Mouse (Mus musculus) intestine, embryonic 14.5 days (tissue): ENCODE measurements at regions not wholly inside any gene's neighbourhood (a gene's known extent, or its start where the extent isn't known, plus 50 kb on each side); places are given as distances from the start of the nearest gene placed in this dataset.

ENCODE experiments used
- ATAC-seq: fragments of 200-750 bp; cut with Nextera tagmentation; replicated peaks from 2 replicates; pipeline ENCODE4 v1.8.0; 2017; ENCODE audit warnings: low read depth, moderate number of reproducible peaks, moderate TSS enrichment, moderate library complexity; ENCODE audit not compliant: low FRiP score, low TSS enrichment
- DNase-seq: peaks from one replicate; pipeline ENCODE4 v3.0.0-alpha.2; 2018; ENCODE audit warnings: low spot score
- H3K27ac ChIP-seq: fragments of 300-500 bp; sonication (generic); 2 replicates; pipeline ENCODE4 v1.5.1; 2014; ENCODE audit warnings: low read depth, mild to moderate bottlenecking, control low read depth
- H3K27me3 ChIP-seq: fragments of 300-500 bp; sonication (generic); replicated peaks from 2 replicates; pipeline ENCODE4 v1.6.1; 2014; ENCODE audit warnings: low read length, control low read depth; ENCODE audit not compliant: control insufficient read depth, insufficient read depth
- H3K36me3 ChIP-seq: fragments of 300-500 bp; sonication (generic); 2 replicates; pipeline ENCODE4 v1.6.1; 2014; ENCODE audit warnings: low read length, control low read depth; ENCODE audit not compliant: control insufficient read depth, insufficient read depth
- H3K4me1 ChIP-seq: fragments of 300-500 bp; sonication (generic); replicated peaks from 2 replicates; pipeline ENCODE4 v1.6.1; 2014; ENCODE audit warnings: low read length, control low read depth, mixed read lengths; ENCODE audit not compliant: control insufficient read depth, insufficient read depth
- H3K4me2 ChIP-seq: fragments of 300-500 bp; sonication (generic); 2 replicates; pipeline ENCODE4 v1.6.1; 2014; ENCODE audit warnings: low read length
- H3K4me3 ChIP-seq: fragments of 300-500 bp; sonication (generic); 2 replicates; pipeline ENCODE4 v1.5.1; 2014; ENCODE audit warnings: low read depth, low read length, control low read depth, mixed read lengths
- H3K9ac ChIP-seq: fragments of 300-500 bp; sonication (generic); 2 replicates; pipeline ENCODE4 v1.6.1; 2014; ENCODE audit warnings: mild to moderate bottlenecking, low read length
- H3K9me3 ChIP-seq: fragments of 300-500 bp; sonication (generic); 2 replicates; pipeline ENCODE4 v1.6.1; 2016; ENCODE audit warnings: low read length, control low read depth; ENCODE audit not compliant: control insufficient read depth
- WGBS: fragments of 180-500 bp; shearing (Covaris S2); extraction: QIAGEN DNeasy Blood & Tissue Kit; methylation state at CpG from one replicate; pipeline ENCODE4 v1.1.7; 2014; 5-methylcytosine and 5-hydroxymethylcytosine counted together

GRCm38 (mm10) chr9:120804760-120805294, 124.2 kb upstream of the Ctnnb1 start:
- ATAC-seq: 0 out of 2 replicates have a peak, but pooled peaks have one; percentile 46
- H3K9ac ChIP-seq: no peak overlapping the region
- peaks cover 9% of the 10 kb centered on the region for H3K4me1 ChIP-seq
- no peak overlapping the region for H3K4me3 ChIP-seq
- DNase-seq: no peak
- no peaks in the 10 kb centered on the region for H3K27me3 ChIP-seq
- 18% methylated on average over 10 of the region's 10 CpGs for WGBS
- H3K4me2 ChIP-seq: no peak overlapping the region
- no peaks in the 10 kb centered on the region for H3K9me3 ChIP-seq
- peak overlapping the region; percentile 8; the same call in 1 of the 2 replicates for H3K27ac ChIP-seq
- no peaks in the 10 kb centered on the region for H3K36me3 ChIP-seq

- H3K27ac ChIP-seq: no peak overlapping the region
Observed at GRCm38 (mm10) chr9:120808741-120809425, 120.1 kb upstream of the Ctnnb1 start.

GRCm38 (mm10) chr9:120811522-120811921, 117.5 kb upstream of the Ctnnb1 start:
- Histone ChIP-seq H3K9ac (no peak overlapping the region), H3K4me2 (no peak overlapping the region), H3K36me3 (no peaks in the 10 kb centered on the region), H3K4me1 (peaks cover 8% of the 10 kb centered on the region), H3K27ac (no peak overlapping the region), H3K27me3 (no peaks in the 10 kb centered on the region), H3K9me3 (no peaks in the 10 kb centered on the region), H3K4me3 (no peak overlapping the region)
- ATAC-seq (no peak), DNase-seq (no peak)
- 77% methylated on average over 3 of the region's 3 CpGs for WGBS

More at GRCm38 (mm10) chr9:120808741-120809425, 120.1 kb upstream of the Ctnnb1 start:
- no peak overlapping the region for H3K9ac ChIP-seq
- no peaks in the 10 kb centered on the region for H3K27me3 ChIP-seq
- no peaks in the 10 kb centered on the region for H3K36me3 ChIP-seq
- no peak overlapping the region for H3K4me3 ChIP-seq
- H3K9me3 ChIP-seq: no peaks in the 10 kb centered on the region
- H3K4me1 ChIP-seq: peaks cover 17% of the 10 kb centered on the region
- no peak overlapping the region for H3K4me2 ChIP-seq
- 58% methylated on average over 4 of the region's 4 CpGs for WGBS
- DNase-seq: no peak
- no peak for ATAC-seq

GRCm38 (mm10) chr9:120812667-120813210, 116.3 kb upstream of the Ctnnb1 start:
- Histone ChIP-seq H3K4me2 (peak overlapping the region; percentile 30), H3K4me3 (no peak overlapping the region)
- DNase-seq: no peak

GRCm38 (mm10) chr9:120814286-120814685, 114.7 kb upstream of the Ctnnb1 start:
- DNase-seq (no peak), ATAC-seq (no peak)
- H3K36me3 ChIP-seq: no peaks in the 10 kb centered on the region
- H3K9me3 ChIP-seq: no peaks in the 10 kb centered on the region
- no peak overlapping the region for H3K4me3 ChIP-seq
- H3K9ac ChIP-seq: no peak overlapping the region
- H3K4me1 ChIP-seq: peaks cover 8% of the 10 kb centered on the region
- H3K4me2 ChIP-seq: no peak overlapping the region
- H3K27me3 ChIP-seq: no peaks in the 10 kb centered on the region
- H3K27ac ChIP-seq: no peak overlapping the region
- 78% methylated on average over 4 of the region's 4 CpGs for WGBS

More at GRCm38 (mm10) chr9:120812667-120813210, 116.3 kb upstream of the Ctnnb1 start:
- Histone ChIP-seq H3K36me3 (no peaks in the 10 kb centered on the region), H3K27me3 (no peaks in the 10 kb centered on the region), H3K9ac (no peak overlapping the region), H3K27ac (no peak overlapping the region), H3K9me3 (no peaks in the 10 kb centered on the region), H3K4me1 (peaks cover 8% of the 10 kb centered on the region)
- no peak for ATAC-seq
- 54% methylated on average over 17 of the region's 17 CpGs for WGBS

- Histone ChIP-seq H3K36me3 (no peaks in the 10 kb centered on the region), H3K9me3 (no peaks in the 10 kb centered on the region), H3K27me3 (no peaks in the 10 kb centered on the region), H3K4me2 (no peak overlapping the region), H3K4me3 (no peak overlapping the region), H3K9ac (no peak overlapping the region), H3K27ac (no peak overlapping the region), H3K4me1 (no peaks in the 10 kb centered on the region)
- no peak for DNase-seq
- WGBS: 90% methylated on average over 22 of the region's 22 CpGs
- no peak for ATAC-seq
Observed at GRCm38 (mm10) chr9:120818726-120819317, 110.2 kb upstream of the Ctnnb1 start.

- H3K27me3 ChIP-seq: no peaks in the 10 kb centered on the region
- no peaks in the 10 kb centered on the region for H3K9me3 ChIP-seq
- H3K36me3 ChIP-seq: no peaks in the 10 kb centered on the region
- H3K9ac ChIP-seq: no peak overlapping the region
- H3K4me3 ChIP-seq: no peak overlapping the region
- no peak overlapping the region for H3K4me2 ChIP-seq
- WGBS: 76% methylated on average over 6 of the region's 6 CpGs
- ATAC-seq (no peak), DNase-seq (no peak)
- H3K27ac ChIP-seq: no peak overlapping the region
- peaks cover 3% of the 10 kb centered on the region; the same call in 1 of the 2 replicates for H3K4me1 ChIP-seq
Observed at GRCm38 (mm10) chr9:120820892-120821291, 108.1 kb upstream of the Ctnnb1 start.

GRCm38 (mm10) chr9:120823397-120823796, 105.6 kb upstream of the Ctnnb1 start:
- Histone ChIP-seq H3K27me3 (no peaks in the 10 kb centered on the region), H3K9me3 (no peaks in the 10 kb centered on the region), H3K9ac (no peak overlapping the region), H3K36me3 (no peaks in the 10 kb centered on the region), H3K27ac (no peak overlapping the region), H3K4me2 (no peak overlapping the region), H3K4me3 (no peak overlapping the region), H3K4me1 (peaks cover 4% of the 10 kb centered on the region; the same call in 1 of the 2 replicates)
- WGBS: 76% methylated on average over 6 of the region's 6 CpGs
- no peak for ATAC-seq
- DNase-seq: no peak
